Mouse (Mus musculus): ENCODE data around the gene Gm20521. TPM values are rescaled to one million over a fixed set of nuclear protein-coding genes. Genes with fewer than 3 reads are reported as not detected.
A peak's percentile ranks its signal among the peaks of the same experiment; 100 is the strongest.

The Gm20521 gene
- total RNA-seq, 1 experiment from 2014 or later = 10.0 TPM

GRCm38 (mm10) chr14:54893651-54894181, 10.5 kb downstream of the Gm20521 start:
- peak; percentile 93 for DNase-seq

- peak; percentile 78 for DNase-seq
Observed at GRCm38 (mm10) chr14:54894296-54895151, 11.3 kb downstream of the Gm20521 start.

- DNase-seq = no peak
Observed at GRCm38 (mm10) chr14:54897445-54897844, 14.2 kb downstream of the Gm20521 start.

- peak; percentile 42 for DNase-seq
Observed at GRCm38 (mm10) chr14:54900383-54900782, 17.1 kb downstream of the Gm20521 start.

- no peak for DNase-seq
Observed at GRCm38 (mm10) chr14:54903641-54904040, 20.4 kb downstream of the Gm20521 start.

GRCm38 (mm10) chr14:54908682-54909081, 25.4 kb downstream of the Gm20521 start:
- no peak for DNase-seq

GRCm38 (mm10) chr14:54912109-54912850, 29.0 kb downstream of the Gm20521 start:
- peak; percentile 23 for DNase-seq

GRCm38 (mm10) chr14:54912886-54913285, 29.6 kb downstream of the Gm20521 start, which contains the start of gene Slc22a17:
TSS of gene Slc22a17 (minus strand) at chr14:54913132.
- DNase-seq = peak; percentile 68

- no peak for DNase-seq
Observed at GRCm38 (mm10) chr14:54913343-54913742, 30.1 kb downstream of the Gm20521 start.

- no peak for DNase-seq
Observed at GRCm38 (mm10) chr14:54920076-54920685, 36.9 kb downstream of the Gm20521 start.

GRCm38 (mm10) chr14:54924641-54925348, 41.6 kb downstream of the Gm20521 start:
- no peak for DNase-seq

GRCm38 (mm10) chr14:54925349-54926342, 42.4 kb downstream of the Gm20521 start, which contains the start of gene Efs:
TSS of gene Efs (minus strand) at chr14:54926126.
- DNase-seq = peak; percentile 53

GRCm38 (mm10) chr14:54926401-54927158, 43.3 kb downstream of the Gm20521 start:
- DNase-seq = peak; percentile 33

- no peak for DNase-seq
Observed at GRCm38 (mm10) chr14:54927296-54927695, 44.1 kb downstream of the Gm20521 start.

- no peak for DNase-seq
Observed at GRCm38 (mm10) chr14:54929801-54930200, 46.6 kb downstream of the Gm20521 start.

GRCm38 (mm10) chr14:54930431-54930830, 47.2 kb downstream of the Gm20521 start:
- DNase-seq = no peak

GRCm38 (mm10) chr14:54932645-54933150, 49.5 kb downstream of the Gm20521 start, which contains the start of gene Il25:
TSS of gene Il25 (plus strand) at chr14:54932695.
- DNase-seq = no peak

- no peak for DNase-seq
Observed at GRCm38 (mm10) chr14:54935904-54936830, 52.9 kb downstream of the Gm20521 start, which contains the start of gene Cmtm5. TSS of gene Cmtm5 (plus strand) at chr14:54936261.
